Mouse (Mus musculus) kidney, postnatal 25 days (tissue): ENCODE data around the gene Nova2.

Experiments
- DNase-seq, 2 experiments: peaks; one replicate each; pipeline ENCODE4 v3.0.0; 2021; ENCODE audit warnings: mixed read lengths in 2 of 2

Gene Nova2

DNA sequence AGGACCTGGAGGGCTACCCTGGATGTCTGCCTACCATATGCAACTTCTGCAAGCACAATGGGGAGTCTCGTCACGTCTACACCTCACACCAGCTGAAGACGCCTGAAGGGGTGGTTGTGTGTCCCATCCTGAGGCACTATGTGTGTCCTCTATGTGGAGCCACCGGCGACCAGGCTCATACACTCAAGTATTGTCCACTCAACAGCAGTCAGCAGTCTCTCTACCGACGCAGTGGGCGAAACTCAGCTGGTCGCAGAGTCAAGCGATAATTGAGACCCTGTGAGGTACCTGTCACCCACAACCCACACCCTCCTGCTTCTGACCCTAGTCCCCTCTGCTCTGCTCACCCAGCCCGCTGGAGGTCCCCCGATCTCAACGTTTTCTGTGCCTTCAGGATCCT is 62.1 kb downstream of the Nova2 start:
- DNase-seq, result no peak

- no peak for DNase-seq
These were observed 63.1 kb downstream of the Nova2 start for GRCm38 (mm10) chr7:18988780-18989179.

DNA sequence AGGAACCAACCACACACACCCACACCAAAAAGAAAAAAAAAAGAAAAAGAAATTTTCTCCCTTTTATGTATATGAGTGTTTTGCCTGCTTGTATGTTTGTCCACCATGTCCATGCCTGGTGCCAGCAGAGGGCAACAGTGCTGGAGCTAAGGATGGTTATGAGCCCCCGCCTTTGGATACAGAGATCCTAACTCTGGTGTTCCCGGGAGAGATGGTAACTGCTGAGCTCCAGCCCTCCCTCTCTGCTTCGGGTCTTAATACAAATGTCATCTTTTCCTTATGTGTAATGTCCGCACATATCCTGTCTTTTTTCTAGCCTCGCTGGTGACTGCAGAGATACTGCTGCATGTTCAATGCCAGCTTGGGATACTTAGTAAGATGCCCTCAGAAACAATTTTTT is 64.3 kb downstream of the Nova2 start:
- no peak for DNase-seq

DNA sequence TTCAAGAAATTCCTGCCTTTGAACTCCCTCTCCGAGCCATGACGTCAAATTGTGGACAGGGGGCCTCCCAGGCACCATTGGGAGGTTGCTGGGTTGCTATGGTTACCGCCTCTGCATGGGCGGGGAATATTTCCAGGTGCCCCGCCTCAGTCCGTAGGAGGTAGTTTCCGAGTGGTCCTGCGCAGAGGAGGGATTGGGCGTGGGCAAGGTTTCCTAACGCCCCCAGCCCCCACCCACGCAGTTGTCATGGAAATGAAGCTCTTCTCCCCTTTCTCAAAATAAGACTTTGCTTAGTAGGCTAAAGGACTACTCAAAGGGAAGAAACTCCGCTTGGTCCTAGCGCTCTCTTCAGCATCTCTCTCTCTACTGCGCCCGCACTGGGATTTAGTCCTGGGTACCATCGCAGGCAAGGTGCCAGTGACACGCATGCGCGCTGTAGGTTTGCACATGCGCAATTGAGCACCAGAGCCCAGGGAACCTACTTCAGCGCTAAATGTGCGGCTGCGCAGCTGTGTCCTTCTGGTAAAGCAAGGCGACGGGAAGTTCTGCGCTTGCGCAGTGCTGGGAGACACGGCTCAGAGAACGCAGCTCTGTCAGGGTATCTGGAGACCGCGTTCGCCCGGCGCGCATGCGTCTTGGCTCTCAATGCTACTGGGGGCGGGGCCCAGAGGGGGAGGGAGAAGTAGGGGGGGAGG is 65.1 kb downstream of the Nova2 start, which contains the start of gene Mypop:
TSS of gene Mypop (plus strand) at position 645 of the 695 bp plus-strand sequence.
- peak; percentile 100 for DNase-seq

DNA sequence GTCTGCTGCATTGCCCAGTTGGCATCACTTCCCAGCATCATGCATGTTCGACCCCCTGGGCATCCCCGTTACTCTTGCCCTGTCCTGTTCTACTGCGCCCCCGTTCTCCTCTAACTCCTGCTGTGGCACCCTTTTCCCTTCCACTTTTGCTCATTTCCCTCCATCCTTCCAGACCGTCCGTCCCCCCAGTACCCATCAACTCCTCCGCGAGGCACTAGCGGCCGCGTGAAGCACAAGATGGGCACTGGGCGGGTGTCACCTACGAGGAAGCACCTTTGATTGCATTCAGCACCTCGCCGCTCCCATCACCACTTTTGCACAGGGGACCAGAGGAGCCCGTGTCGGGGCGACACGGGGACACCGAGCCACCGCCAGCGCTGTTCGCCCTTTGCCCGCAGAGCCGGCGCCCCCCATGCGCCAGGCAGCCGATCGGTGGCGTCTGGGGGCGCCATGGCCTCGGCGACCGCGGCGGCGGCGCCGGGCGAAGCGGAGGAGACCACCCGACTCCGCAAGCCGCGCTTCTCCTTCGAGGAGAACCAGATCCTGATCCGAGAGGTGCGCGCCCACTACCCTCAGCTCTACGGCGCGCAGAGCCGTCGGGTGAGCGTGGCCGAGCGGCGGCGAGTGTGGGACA is 66.1 kb downstream of the Nova2 start:
- no peak for DNase-seq

DNA sequence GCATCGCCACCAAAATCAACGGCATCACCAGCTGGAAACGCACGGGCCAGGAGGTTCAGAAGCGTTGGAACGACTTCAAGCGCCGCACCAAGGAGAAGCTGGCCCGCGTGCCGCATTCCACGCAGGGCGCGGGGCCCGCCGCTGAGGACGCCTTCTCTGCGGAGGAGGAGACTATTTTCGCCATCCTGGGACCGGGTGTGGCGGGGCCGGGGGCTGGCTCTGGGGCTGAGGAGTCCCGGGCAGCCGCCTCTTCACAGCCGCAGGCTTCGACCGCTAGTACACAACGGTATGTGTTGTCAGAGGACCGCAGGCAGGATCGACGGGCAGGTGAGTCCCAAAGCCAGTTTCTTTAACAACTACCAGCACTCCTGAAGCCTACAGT is 66.6 kb downstream of the Nova2 start:
- peak in 1 of 2 experiments; percentile 50 for DNase-seq

DNA sequence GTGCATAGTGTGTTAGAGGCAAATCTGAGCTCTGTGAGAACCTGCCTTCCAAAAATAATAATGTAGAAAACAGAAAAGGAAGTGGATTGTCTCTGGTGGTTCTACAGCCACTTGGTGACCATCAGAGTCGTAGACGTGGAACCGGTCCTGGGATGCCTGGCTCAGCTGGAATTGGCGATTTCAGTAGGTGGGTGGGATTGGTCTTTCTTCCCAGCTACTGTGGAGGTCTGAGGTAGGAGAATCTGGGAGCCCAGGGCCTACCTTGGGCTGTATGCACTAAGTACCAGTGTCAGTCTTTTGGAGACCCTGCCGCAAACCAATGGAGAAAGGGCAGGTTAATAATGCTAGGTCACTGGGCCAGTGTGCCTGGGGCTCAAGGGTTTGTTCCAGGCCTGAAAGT is 67.3 kb downstream of the Nova2 start:
- DNase-seq, result no peak

DNA sequence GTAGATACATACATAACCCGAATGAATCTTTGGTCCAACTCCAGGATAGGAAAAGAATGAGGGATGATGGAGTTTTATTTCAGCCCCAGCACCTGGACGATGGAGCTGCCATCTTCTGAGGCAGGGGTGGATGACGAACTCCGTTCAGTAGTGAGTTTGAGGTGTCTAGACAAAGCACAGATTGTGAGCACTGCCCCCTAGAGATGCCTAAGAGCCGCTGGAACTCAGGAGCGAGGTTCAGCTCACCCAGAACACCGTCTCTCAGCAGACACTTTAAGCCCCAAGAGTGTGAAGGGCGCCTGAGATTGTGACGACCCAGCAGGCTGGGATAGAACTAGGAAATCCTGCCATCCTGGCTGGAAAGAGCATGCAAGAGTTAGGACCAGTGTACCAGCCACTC is 73.1 kb downstream of the Nova2 start:
- no peak for DNase-seq

DNA sequence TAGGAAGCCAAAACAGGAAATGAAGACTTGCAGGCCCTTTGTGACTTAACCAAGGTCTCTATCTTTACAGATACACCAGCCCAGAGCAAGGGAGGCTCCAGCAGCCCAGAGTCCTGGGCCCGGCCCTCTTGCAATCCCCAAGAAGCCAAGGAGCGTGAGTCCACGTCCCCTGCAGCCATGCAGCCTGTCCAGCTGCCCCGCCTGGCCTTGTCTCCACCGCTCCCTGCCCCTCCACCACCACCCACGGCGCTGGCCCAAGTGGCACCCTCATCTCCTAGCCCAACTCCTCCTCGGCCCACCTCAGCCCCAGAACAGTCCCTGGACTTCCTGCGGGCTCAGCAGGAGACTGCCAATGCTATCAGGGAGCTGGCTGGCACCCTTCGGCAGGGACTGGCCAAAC is 74.7 kb downstream of the Nova2 start:
- peak in 1 of 2 experiments; percentile 46 for DNase-seq

DNA sequence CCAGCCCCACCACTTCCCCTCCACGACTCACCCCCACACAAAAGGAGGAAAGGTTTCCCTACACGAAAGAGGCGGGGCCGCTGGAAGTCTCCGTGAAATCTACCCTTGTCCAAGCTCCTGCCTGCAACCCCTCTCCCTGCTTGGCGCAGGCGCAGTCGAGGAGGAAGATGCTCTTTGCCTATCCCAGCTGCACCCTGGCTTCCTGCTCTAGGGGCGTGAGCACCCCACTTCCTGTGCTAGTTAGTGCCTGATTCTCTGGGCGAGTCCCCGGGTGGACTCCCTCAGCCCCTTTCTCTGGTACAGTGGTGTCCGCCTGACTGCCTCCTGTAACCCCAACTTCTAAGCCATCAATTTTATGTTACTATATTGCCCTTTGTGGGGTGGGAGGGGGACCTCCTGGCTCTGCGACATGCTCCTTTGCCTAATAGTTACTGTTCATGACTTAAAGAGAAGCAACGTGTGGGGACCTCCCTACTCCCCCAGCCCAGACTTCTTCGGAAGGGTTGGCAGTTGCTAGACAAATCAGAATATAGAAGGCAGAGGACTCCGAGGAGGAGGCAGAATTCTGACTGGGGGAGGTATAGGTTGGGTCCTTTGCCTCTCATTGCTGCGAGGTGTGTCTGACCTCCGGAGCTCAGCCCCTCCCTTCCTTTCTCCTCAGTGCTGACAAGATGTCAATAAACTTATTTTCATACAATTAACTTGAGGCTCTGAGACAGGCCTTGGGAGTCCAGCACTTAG is 75.5 kb downstream of the Nova2 start:
- DNase-seq, result peak; percentile 80 to 89

- no peak for DNase-seq
These were observed 76.1 kb downstream of the Nova2 start for GRCm38 (mm10) chr7:19001807-19002085.

DNA sequence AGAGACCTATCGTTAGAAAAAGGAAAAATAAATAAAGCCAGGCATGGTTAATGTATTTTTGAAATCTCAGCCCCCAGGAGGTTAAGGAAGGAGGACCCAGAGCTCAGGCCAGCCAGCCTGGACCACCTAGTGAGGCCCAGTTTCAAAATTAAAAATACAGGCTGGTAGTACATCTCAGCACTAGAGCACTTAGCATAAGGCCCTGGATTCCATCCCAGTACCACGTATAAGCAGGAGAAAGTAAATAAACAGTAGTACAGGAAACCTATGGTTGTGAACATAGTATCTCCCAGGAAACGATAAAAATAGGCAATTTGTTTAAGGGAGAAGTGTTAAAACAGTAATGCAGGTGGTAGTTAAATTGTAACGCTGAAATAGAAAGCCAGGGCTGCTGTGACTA is 76.4 kb downstream of the Nova2 start:
- no peak for DNase-seq

- peak; percentile 82 to 90 for DNase-seq
These were observed 77.3 kb downstream of the Nova2 start for GRCm38 (mm10) chr7:19002848-19003498.

GRCm38 (mm10) chr7:19003902-19004630 is 78.4 kb downstream of the Nova2 start, which contains the start of gene Irf2bp1:
TSS of gene Irf2bp1 (plus strand) at chr7:19004044.
- DNase-seq, result peak; percentile 96

- DNase-seq, result no peak
These were observed 79.0 kb downstream of the Nova2 start for GRCm38 (mm10) chr7:19004631-19005079.

DNA sequence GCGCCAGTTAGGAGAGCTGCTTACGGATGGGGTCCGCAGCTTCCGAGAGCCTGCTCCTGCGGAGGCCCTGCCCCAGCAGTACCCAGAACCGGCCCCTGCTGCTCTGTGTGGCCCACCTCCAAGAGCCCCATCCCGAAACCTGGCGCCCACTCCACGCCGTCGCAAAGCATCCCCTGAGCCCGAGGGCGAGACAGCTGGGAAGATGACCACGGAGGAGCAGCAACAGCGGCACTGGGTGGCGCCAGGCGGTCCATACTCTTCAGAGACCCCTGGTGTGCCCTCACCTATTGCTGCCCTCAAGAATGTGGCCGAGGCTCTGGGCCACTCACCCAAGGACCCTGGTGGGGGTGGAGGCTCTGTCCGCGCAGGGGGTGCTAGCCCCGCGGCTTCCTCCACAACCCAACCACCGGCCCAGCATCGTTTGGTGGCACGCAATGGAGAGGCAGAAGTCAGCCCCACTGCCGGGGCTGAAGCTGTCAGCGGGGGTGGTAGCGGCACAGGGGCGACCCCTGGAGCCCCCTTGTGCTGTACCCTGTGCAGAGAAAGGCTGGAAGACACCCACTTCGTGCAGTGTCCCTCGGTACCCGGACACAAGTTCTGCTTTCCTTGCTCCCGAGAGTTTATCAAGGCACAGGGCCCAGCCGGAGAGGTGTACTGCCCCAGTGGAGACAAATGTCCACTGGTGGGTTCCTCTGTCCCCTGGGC is 79.9 kb downstream of the Nova2 start:
- DNase-seq, result peak in 1 of 2 experiments; percentile 51

GRCm38 (mm10) chr7:19006476-19006875 is 80.8 kb downstream of the Nova2 start:
- peak; percentile 87 to 89 for DNase-seq

- DNase-seq, result peak in 1 of 2 experiments; percentile 66
These were observed 81.6 kb downstream of the Nova2 start for GRCm38 (mm10) chr7:19007026-19007977.

DNA sequence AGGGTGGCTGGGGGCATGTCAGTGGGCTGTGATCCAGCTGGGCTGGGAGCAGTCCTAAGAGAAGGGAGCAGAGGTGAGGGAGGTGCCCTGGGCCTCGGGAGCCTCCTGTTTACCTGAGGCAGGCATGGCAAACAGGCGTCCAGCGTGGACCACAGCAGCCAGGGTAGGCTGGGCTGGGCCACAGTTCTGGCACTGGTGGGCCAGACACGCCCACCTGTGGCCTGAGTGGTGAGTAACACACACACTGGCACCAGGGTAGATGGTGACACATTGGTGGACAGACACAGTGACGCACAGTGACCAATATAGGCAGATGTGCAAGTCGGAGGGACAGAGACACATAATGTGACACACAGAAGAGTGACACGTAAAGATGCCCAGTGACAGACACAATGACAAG is 84.9 kb downstream of the Nova2 start:
- no peak for DNase-seq

GRCm38 (mm10) chr7:19012025-19012621 is 86.4 kb downstream of the Nova2 start:
- peak; percentile 45 to 69 for DNase-seq
